Mouse (Mus musculus): ENCODE results near the gene Lrrc4. TPM values are rescaled to one million over a fixed set of nuclear protein-coding genes. Genes with fewer than 3 reads are reported as not detected.

Lrrc4 gene
- polyA plus RNA-seq, 1 experiment from 2014 or later, result 0.65 TPM

DNA sequence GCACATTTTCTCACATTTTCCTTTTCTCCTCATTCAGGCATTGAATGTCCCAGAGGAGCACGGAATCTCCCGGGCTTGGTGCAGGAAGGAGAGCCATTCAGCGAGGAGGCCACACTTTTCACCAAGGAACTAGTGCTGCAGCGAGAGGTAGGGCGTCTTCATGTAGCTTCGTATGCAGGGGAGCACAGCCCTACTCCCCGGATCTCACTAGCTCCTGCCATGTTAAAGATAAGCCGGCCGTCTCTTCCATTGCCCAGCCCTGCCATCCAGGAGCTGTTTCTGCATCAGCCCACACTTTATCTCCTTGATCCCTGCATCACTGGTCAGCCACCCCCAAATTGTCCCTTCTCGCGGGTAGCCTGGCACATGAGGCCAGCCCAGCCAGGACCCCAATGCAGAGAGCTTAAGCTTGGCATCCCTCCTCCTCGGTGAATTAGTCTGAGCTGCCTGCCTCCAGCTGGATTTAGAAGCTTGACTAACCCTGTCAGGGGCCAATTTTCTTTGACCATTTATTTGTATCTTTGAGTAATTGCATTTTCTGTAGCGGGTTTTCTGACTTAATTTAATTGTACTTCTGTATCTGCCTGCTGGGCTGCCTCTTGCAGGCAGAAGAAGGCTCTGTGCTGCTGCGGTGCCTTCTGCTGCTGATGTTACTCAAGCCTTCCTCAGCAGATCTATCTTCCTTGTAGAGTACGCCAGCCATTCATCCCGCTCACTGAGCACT, 35.6 kb downstream of the Lrrc4 start:
- Histone ChIP-seq H3K4me1 (ENCODE audit: control insufficient read depth, insufficient read depth, low read length) (no peaks in the 10 kb centered on the region), H3K27ac (ENCODE audit: low read length) (no peak overlapping the region), H3K27me3 (replicated peaks; ENCODE audit: control insufficient read depth, insufficient read depth, low read length) (no peaks in the 10 kb centered on the region), H3K9me3 (ENCODE audit: control insufficient read depth, low read length) (no peaks in the 10 kb centered on the region), H3K9ac (ENCODE audit: low read depth, low read length) (no peak overlapping the region), H3K4me3 (ENCODE audit: low read length) (no peak overlapping the region), H3K36me3 (ENCODE audit: control insufficient read depth, insufficient read depth, low read length) (no peaks in the 10 kb centered on the region), H3K4me2 (ENCODE audit: low read depth, low read length) (no peak overlapping the region)
- no peak for ATAC-seq
- WGBS, result 83% methylated on average over 16 of the region's 16 CpGs

DNA sequence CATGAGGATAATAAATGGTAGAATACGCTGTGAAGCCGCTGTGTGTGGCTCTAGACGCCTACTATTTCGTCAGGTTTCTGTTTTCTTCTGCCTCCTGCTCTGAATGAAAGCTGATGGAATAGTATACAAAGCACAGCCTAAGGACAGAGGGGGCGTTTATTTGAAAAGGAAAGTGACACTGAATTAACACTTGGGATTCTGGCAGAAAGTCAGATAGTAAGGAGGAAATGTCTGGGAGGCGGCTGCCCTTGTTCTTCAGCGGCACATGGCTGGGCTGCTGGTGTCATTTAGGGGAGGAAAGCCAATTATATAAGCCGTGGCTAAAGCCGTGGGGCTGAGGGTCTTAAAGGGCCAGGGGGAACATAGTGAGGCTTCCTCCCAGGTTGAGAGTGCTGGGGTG, 36.2 kb downstream of the Lrrc4 start:
- WGBS, result 36% methylated on average over 9 of the region's 9 CpGs
- Histone ChIP-seq H3K27ac (ENCODE audit: low read length) (no peak overlapping the region), H3K4me2 (ENCODE audit: low read depth, low read length) (no peak overlapping the region), H3K9ac (ENCODE audit: low read depth, low read length) (no peak overlapping the region), H3K9me3 (ENCODE audit: control insufficient read depth, low read length) (no peaks in the 10 kb centered on the region), H3K27me3 (replicated peaks; ENCODE audit: control insufficient read depth, insufficient read depth, low read length) (no peaks in the 10 kb centered on the region), H3K4me3 (ENCODE audit: low read length) (no peak overlapping the region), H3K4me1 (ENCODE audit: control insufficient read depth, insufficient read depth, low read length) (no peaks in the 10 kb centered on the region), H3K36me3 (ENCODE audit: control insufficient read depth, insufficient read depth, low read length) (no peaks in the 10 kb centered on the region)
- no peak for ATAC-seq

DNA sequence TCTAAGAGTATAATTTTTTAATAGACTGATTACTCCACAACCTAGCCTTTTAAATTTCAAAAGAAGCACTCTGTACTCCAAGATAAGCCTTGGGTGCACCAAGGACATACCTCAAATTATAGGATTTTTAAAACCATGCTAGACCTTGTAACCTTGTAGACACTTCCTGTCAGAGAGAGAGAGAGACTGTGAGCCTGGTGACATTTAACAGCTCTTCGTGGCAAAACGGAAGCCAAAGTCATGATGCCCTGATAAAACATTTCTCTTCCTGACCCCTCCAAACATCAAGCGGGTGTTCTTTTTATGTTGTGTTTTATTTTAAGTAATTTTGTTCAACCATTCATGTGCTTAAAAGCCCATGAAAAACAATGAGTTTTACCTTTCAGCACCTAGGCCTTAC, 39.7 kb downstream of the Lrrc4 start:
- WGBS, result 72% methylated on average over 3 of the region's 3 CpGs

DNA sequence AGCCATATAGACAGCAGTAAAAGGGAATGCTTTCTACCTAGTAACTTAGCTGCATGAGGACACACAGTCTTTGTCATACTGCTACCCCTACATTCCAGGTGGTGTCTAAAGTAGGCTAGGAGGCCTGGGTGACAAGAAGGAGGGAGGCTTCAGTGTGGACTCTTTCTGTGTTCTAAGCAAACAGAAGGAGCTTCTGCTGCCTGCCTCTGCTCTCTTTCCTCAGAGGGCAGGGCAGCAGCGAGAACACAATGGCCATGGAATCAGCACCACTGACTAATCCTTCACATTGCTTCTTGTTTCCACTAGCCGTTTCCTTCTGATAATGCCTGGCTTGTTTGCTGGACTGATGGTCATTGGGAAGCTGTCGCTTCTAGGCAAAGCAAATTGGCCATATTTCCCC, 40.4 kb downstream of the Lrrc4 start:
- ATAC-seq, result no peak
- 55% methylated on average over 3 of the region's 3 CpGs for WGBS
- no peak overlapping the region for H3K4me3 ChIP-seq (ENCODE audit: low read length)
- H3K9me3 ChIP-seq (ENCODE audit: control insufficient read depth, low read length), result no peaks in the 10 kb centered on the region
- H3K27ac ChIP-seq (ENCODE audit: low read length), result no peak overlapping the region
- no peak overlapping the region for H3K4me2 ChIP-seq (ENCODE audit: low read depth, low read length)
- no peaks in the 10 kb centered on the region for H3K36me3 ChIP-seq (ENCODE audit: control insufficient read depth, insufficient read depth, low read length)
- H3K9ac ChIP-seq (ENCODE audit: low read depth, low read length), result no peak overlapping the region
- H3K4me1 ChIP-seq (ENCODE audit: control insufficient read depth, insufficient read depth, low read length), result no peaks in the 10 kb centered on the region
- no peaks in the 10 kb centered on the region for H3K27me3 ChIP-seq (replicated peaks; ENCODE audit: control insufficient read depth, insufficient read depth, low read length)

More for the DNA sequence above, 39.7 kb downstream of the Lrrc4 start:
- Histone ChIP-seq H3K36me3 (ENCODE audit: control insufficient read depth, insufficient read depth, low read length) (no peaks in the 10 kb centered on the region), H3K9ac (ENCODE audit: low read depth, low read length) (no peak overlapping the region), H3K4me2 (ENCODE audit: low read depth, low read length) (no peak overlapping the region), H3K9me3 (ENCODE audit: control insufficient read depth, low read length) (no peaks in the 10 kb centered on the region), H3K27ac (ENCODE audit: low read length) (no peak overlapping the region), H3K27me3 (replicated peaks; ENCODE audit: control insufficient read depth, insufficient read depth, low read length) (no peaks in the 10 kb centered on the region), H3K4me1 (ENCODE audit: control insufficient read depth, insufficient read depth, low read length) (no peaks in the 10 kb centered on the region), H3K4me3 (ENCODE audit: low read length) (no peak overlapping the region)
- ATAC-seq, result no peak

DNA sequence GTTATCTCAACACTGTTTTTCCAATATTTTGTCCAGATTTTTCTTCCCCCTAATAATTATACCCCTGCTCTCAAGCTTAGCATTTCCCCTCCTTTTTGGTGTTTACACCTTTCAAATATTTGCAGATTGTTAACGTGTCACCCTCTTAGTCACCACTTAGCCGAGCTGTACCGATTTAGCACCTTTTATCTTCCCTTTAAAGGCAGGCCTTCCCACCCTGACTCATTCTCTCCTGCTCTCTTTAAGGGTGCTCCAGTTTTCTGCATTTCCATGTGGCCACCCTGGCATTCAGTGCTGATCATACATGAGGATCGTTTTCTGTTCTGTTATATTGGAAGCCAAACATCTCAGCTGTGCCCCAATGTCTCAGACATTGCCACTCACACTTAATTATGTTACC, 41.9 kb downstream of the Lrrc4 start:
- no peak overlapping the region for H3K4me3 ChIP-seq (ENCODE audit: low read length)
- H3K27ac ChIP-seq (ENCODE audit: low read length), result no peak overlapping the region
- H3K9me3 ChIP-seq (ENCODE audit: control insufficient read depth, low read length), result no peaks in the 10 kb centered on the region
- H3K4me2 ChIP-seq (ENCODE audit: low read depth, low read length), result no peak overlapping the region
- H3K4me1 ChIP-seq (ENCODE audit: control insufficient read depth, insufficient read depth, low read length), result no peaks in the 10 kb centered on the region
- H3K9ac ChIP-seq (ENCODE audit: low read depth, low read length), result no peak overlapping the region
- 49% methylated on average over 4 of the region's 4 CpGs for WGBS
- no peaks in the 10 kb centered on the region for H3K36me3 ChIP-seq (ENCODE audit: control insufficient read depth, insufficient read depth, low read length)
- no peaks in the 10 kb centered on the region for H3K27me3 ChIP-seq (replicated peaks; ENCODE audit: control insufficient read depth, insufficient read depth, low read length)
- ATAC-seq, result no peak

GRCm38 (mm10) chr6:28787133-28787532, 44.4 kb downstream of the Lrrc4 start:
- H3K36me3 ChIP-seq (ENCODE audit: control insufficient read depth, insufficient read depth, low read length), result no peaks in the 10 kb centered on the region
- H3K27me3 ChIP-seq (replicated peaks; ENCODE audit: control insufficient read depth, insufficient read depth, low read length), result no peaks in the 10 kb centered on the region
- no peak overlapping the region for H3K4me3 ChIP-seq (ENCODE audit: low read length)
- no peak for ATAC-seq
- WGBS, result 67% methylated on average over 6 of the region's 6 CpGs
- no peaks in the 10 kb centered on the region for H3K4me1 ChIP-seq (ENCODE audit: control insufficient read depth, insufficient read depth, low read length)
- no peak overlapping the region for H3K4me2 ChIP-seq (ENCODE audit: low read depth, low read length)
- H3K9ac ChIP-seq (ENCODE audit: low read depth, low read length), result no peak overlapping the region
- no peaks in the 10 kb centered on the region for H3K9me3 ChIP-seq (ENCODE audit: control insufficient read depth, low read length)
- no peak overlapping the region for H3K27ac ChIP-seq (ENCODE audit: low read length)

DNA sequence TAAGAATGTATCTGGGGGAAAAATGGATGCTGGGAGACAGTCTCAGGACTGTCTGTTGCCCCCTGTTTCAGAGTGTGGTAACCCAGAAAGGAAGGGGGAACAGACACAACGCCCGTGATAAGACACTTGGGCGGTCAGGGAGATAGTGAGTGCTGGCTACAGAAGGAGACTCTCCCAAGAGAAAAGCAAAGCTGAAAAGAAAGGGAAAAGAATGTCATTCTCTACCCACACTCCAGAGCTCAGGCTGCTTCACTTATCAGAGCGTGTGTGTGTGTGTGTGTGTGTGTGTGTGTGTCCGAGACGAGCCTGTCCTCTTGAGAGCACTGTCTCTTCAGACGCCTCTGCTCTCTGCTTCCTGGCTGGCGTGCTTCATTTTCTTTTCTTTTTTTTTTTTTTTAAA, 45.8 kb downstream of the Lrrc4 start:
- Histone ChIP-seq H3K36me3 (ENCODE audit: control insufficient read depth, insufficient read depth, low read length) (no peaks in the 10 kb centered on the region), H3K27me3 (replicated peaks; ENCODE audit: control insufficient read depth, insufficient read depth, low read length) (no peaks in the 10 kb centered on the region), H3K27ac (ENCODE audit: low read length) (no peak overlapping the region), H3K9ac (ENCODE audit: low read depth, low read length) (no peak overlapping the region), H3K4me3 (ENCODE audit: low read length) (no peak overlapping the region), H3K4me2 (ENCODE audit: low read depth, low read length) (no peak overlapping the region), H3K9me3 (ENCODE audit: control insufficient read depth, low read length) (no peaks in the 10 kb centered on the region), H3K4me1 (ENCODE audit: control insufficient read depth, insufficient read depth, low read length) (0 out of 2 replicates have a peak, but pooled peaks cover 6% of the 10 kb centered on the region)
- 75% methylated on average over 8 of the region's 8 CpGs for WGBS
- no peak for ATAC-seq

DNA sequence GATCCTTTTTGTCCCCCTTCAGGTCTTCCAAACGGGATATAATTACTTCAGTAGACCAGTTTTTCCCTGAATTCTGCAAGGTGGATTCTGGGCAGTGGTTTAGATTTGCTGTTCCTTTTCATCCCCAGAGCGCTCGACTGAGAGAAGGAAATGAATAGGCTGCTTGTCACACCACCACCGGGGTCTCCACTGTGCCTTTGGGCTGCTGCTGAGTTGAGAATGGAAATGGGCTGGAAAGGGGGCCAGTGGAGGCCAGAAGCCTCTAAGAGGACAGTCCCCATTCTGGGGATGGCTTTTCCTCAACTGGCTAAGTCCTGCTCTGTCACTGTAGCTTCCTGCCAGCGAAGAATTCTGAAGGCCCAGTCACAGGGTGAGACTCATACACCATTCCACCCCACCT, 47.6 kb downstream of the Lrrc4 start:
- no peaks in the 10 kb centered on the region for H3K27me3 ChIP-seq (replicated peaks; ENCODE audit: control insufficient read depth, insufficient read depth, low read length)
- no peak for ATAC-seq
- no peak overlapping the region for H3K4me2 ChIP-seq (ENCODE audit: low read depth, low read length)
- no peaks in the 10 kb centered on the region for H3K36me3 ChIP-seq (ENCODE audit: control insufficient read depth, insufficient read depth, low read length)
- H3K27ac ChIP-seq (ENCODE audit: low read length), result no peak overlapping the region
- H3K9me3 ChIP-seq (ENCODE audit: control insufficient read depth, low read length), result no peaks in the 10 kb centered on the region
- H3K9ac ChIP-seq (ENCODE audit: low read depth, low read length), result no peak overlapping the region
- no peak overlapping the region for H3K4me3 ChIP-seq (ENCODE audit: low read length)
- 0 out of 2 replicates have a peak, but pooled peaks cover 6% of the 10 kb centered on the region for H3K4me1 ChIP-seq (ENCODE audit: control insufficient read depth, insufficient read depth, low read length)
- WGBS, result 74% methylated on average over 5 of the region's 5 CpGs

GRCm38 (mm10) chr6:28783082-28783647, 48.4 kb downstream of the Lrrc4 start:
- H3K9ac ChIP-seq (ENCODE audit: low read depth, low read length), result no peak overlapping the region
- H3K27me3 ChIP-seq (replicated peaks; ENCODE audit: control insufficient read depth, insufficient read depth, low read length), result no peaks in the 10 kb centered on the region
- no peaks in the 10 kb centered on the region for H3K9me3 ChIP-seq (ENCODE audit: control insufficient read depth, low read length)
- H3K36me3 ChIP-seq (ENCODE audit: control insufficient read depth, insufficient read depth, low read length), result no peaks in the 10 kb centered on the region
- no peak overlapping the region for H3K4me2 ChIP-seq (ENCODE audit: low read depth, low read length)
- WGBS, result 84% methylated on average over 4 of the region's 4 CpGs
- no peak overlapping the region for H3K27ac ChIP-seq (ENCODE audit: low read length)
- no peak overlapping the region for H3K4me3 ChIP-seq (ENCODE audit: low read length)
- H3K4me1 ChIP-seq (ENCODE audit: control insufficient read depth, insufficient read depth, low read length), result 0 out of 2 replicates have a peak, but pooled peaks cover 6% of the 10 kb centered on the region
- ATAC-seq, result no peak

Data from intestine, embryonic 16.5 days (tissue).